Mouse (Mus musculus) midbrain, embryonic 13.5 days (tissue): ENCODE data around the gene Igsf21. TPM values are rescaled to one million over a fixed set of nuclear protein-coding genes. Genes with fewer than 3 reads are reported as not detected.

Experiments used
- ATAC-seq: fragments of 200-750 bp; cut with Nextera tagmentation; 2 replicates; pipeline ENCODE4 v1.8.0; 2017; ENCODE audit warnings: mild to moderate bottlenecking, moderate TSS enrichment, moderate library complexity
- H3K27ac ChIP-seq: fragments of 300-500 bp; sonication (generic); 2 replicates; pipeline ENCODE4 v1.5.1; 2015; ENCODE audit warnings: inconsistent platforms, mild to moderate bottlenecking, moderate library complexity
- H3K27me3 ChIP-seq: fragments of 300-500 bp; sonication (generic); 2 replicates; pipeline ENCODE4 v1.6.1; 2015; ENCODE audit warnings: mild to moderate bottlenecking, inconsistent platforms
- H3K36me3 ChIP-seq: fragments of 300-500 bp; sonication (generic); 2 replicates; pipeline ENCODE4 v1.6.1; 2015; ENCODE audit warnings: mild to moderate bottlenecking, inconsistent platforms
- H3K4me1 ChIP-seq: fragments of 300-500 bp; sonication (generic); replicated peaks from 2 replicates; pipeline ENCODE4 v1.6.1; 2015; ENCODE audit warnings: inconsistent platforms
- H3K4me2 ChIP-seq: fragments of 300-500 bp; sonication (generic); replicated peaks from 2 replicates; pipeline ENCODE4 v1.6.1; 2015; ENCODE audit warnings: moderate library complexity, mild to moderate bottlenecking, inconsistent platforms
- H3K4me3 ChIP-seq: fragments of 300-500 bp; sonication (generic); replicated peaks from 2 replicates; pipeline ENCODE4 v1.5.1; 2015; ENCODE audit warnings: mild to moderate bottlenecking, inconsistent platforms
- H3K9ac ChIP-seq: fragments of 300-500 bp; sonication (generic); replicated peaks from 2 replicates; pipeline ENCODE4 v1.6.1; 2015; ENCODE audit warnings: mild to moderate bottlenecking, inconsistent platforms
- H3K9me3 ChIP-seq: fragments of 300-500 bp; sonication (generic); 2 replicates; pipeline ENCODE4 v1.6.1; 2016; ENCODE audit warnings: mild to moderate bottlenecking, inconsistent platforms
- WGBS: fragments of 180-500 bp; shearing (Covaris S2); methylation state at CpG from one replicate; pipeline ENCODE4 v1.1.7; 2015; 5-methylcytosine and 5-hydroxymethylcytosine counted together
- polyA plus RNA-seq: library from polyadenylated mRNA; unstranded; fragments of >200 nt; fragmentation: Nextera tagmentation; extraction: Ambion mirVana; gene quantifications from 2 replicates; pipeline ENCODE4 v1.2.1, GENCODE M21; 2015

The Igsf21 gene
- polyA plus RNA-seq, 1 experiment from 2014 or later, result 58.9 TPM

- peaks cover 4% of the 10 kb centered on the region; the same call in 1 of the 2 replicates for H3K36me3 ChIP-seq
- H3K27ac ChIP-seq, result no peak overlapping the region
- H3K9me3 ChIP-seq, result no peaks in the 10 kb centered on the region
- H3K4me2 ChIP-seq, result no peak overlapping the region
- ATAC-seq, result no peak
- H3K27me3 ChIP-seq, result no peaks in the 10 kb centered on the region
- 78% methylated on average over 13 of the region's 13 CpGs for WGBS
- no peaks in the 10 kb centered on the region for H3K4me1 ChIP-seq
- H3K4me3 ChIP-seq, result no peak overlapping the region
- H3K9ac ChIP-seq, result no peak overlapping the region
Measured at GRCm38 (mm10) chr4:140063153-140063671, 183.4 kb downstream of the Igsf21 start.

- no peak overlapping the region for H3K9ac ChIP-seq
- H3K36me3 ChIP-seq, result no peaks in the 10 kb centered on the region
- H3K9me3 ChIP-seq, result no peaks in the 10 kb centered on the region
- no peak overlapping the region for H3K4me2 ChIP-seq
- no peak overlapping the region for H3K27ac ChIP-seq
- 81% methylated on average over 5 of the region's 5 CpGs for WGBS
- H3K27me3 ChIP-seq, result no peaks in the 10 kb centered on the region
- ATAC-seq, result no peak
- H3K4me1 ChIP-seq, result no peaks in the 10 kb centered on the region
- no peak overlapping the region for H3K4me3 ChIP-seq
Measured at GRCm38 (mm10) chr4:140060251-140060650, 186.3 kb downstream of the Igsf21 start.

GRCm38 (mm10) chr4:140053042-140053441, 193.5 kb downstream of the Igsf21 start:
- no peaks in the 10 kb centered on the region for H3K36me3 ChIP-seq
- no peak overlapping the region for H3K4me3 ChIP-seq
- H3K9ac ChIP-seq, result no peak overlapping the region
- H3K4me1 ChIP-seq, result peaks cover 17% of the 10 kb centered on the region
- H3K27me3 ChIP-seq, result no peaks in the 10 kb centered on the region
- H3K4me2 ChIP-seq, result no peak overlapping the region
- no peak overlapping the region for H3K27ac ChIP-seq
- WGBS, result 74% methylated on average over 7 of the region's 7 CpGs
- no peak for ATAC-seq
- peaks cover 4% of the 10 kb centered on the region; the same call in 1 of the 2 replicates for H3K9me3 ChIP-seq

- Histone ChIP-seq H3K27me3 (no peaks in the 10 kb centered on the region), H3K9me3 (peaks cover 4% of the 10 kb centered on the region; the same call in 1 of the 2 replicates), H3K4me3 (no peak overlapping the region), H3K9ac (no peak overlapping the region), H3K4me1 (peaks cover 17% of the 10 kb centered on the region), H3K4me2 (no peak overlapping the region), H3K27ac (no peak overlapping the region), H3K36me3 (no peaks in the 10 kb centered on the region)
- ATAC-seq, result no peak
- WGBS, result 58% methylated on average over 11 of the region's 11 CpGs
Measured at GRCm38 (mm10) chr4:140052575-140052974, 194.0 kb downstream of the Igsf21 start.

GRCm38 (mm10) chr4:140047807-140048362, 198.7 kb downstream of the Igsf21 start:
- peak; percentile 57; the same call in 1 of the 2 replicates for ATAC-seq
- no peak overlapping the region for H3K9ac ChIP-seq
- no peak overlapping the region for H3K4me3 ChIP-seq
- no peak overlapping the region for H3K4me2 ChIP-seq
- 73% methylated on average over 10 of the region's 10 CpGs for WGBS
- peaks cover 4% of the 10 kb centered on the region; the same call in 1 of the 2 replicates for H3K9me3 ChIP-seq
- H3K27ac ChIP-seq, result no peak overlapping the region
- no peaks in the 10 kb centered on the region for H3K36me3 ChIP-seq
- H3K27me3 ChIP-seq, result no peaks in the 10 kb centered on the region
- peaks cover 12% of the 10 kb centered on the region for H3K4me1 ChIP-seq

- WGBS, result 44% methylated on average over 12 of the region's 12 CpGs
- Histone ChIP-seq H3K4me1 (peaks cover 16% of the 10 kb centered on the region), H3K9ac (no peak overlapping the region; the same call in 1 of the 2 replicates), H3K27ac (peak overlapping the region; percentile 14; the same call in 1 of the 2 replicates), H3K4me3 (no peak overlapping the region), H3K36me3 (peaks cover 7% of the 10 kb centered on the region; the same call in 1 of the 2 replicates), H3K27me3 (no peaks in the 10 kb centered on the region), H3K4me2 (no peak overlapping the region), H3K9me3 (0 out of 2 replicates have a peak, but pooled peaks cover 9% of the 10 kb centered on the region)
- peak; percentile 22; the same call in 1 of the 2 replicates for ATAC-seq
Measured at GRCm38 (mm10) chr4:140043953-140044352, 202.6 kb downstream of the Igsf21 start.

GRCm38 (mm10) chr4:140038586-140039411, 207.8 kb downstream of the Igsf21 start:
- peaks cover 7% of the 10 kb centered on the region; the same call in 1 of the 2 replicates for H3K36me3 ChIP-seq
- H3K4me2 ChIP-seq, result 0 out of 2 replicates have a peak overlapping the region, but pooled peaks have one; percentile 9
- 0 out of 2 replicates have a peak, but pooled peaks cover 9% of the 10 kb centered on the region for H3K9me3 ChIP-seq
- ATAC-seq, result no peak
- H3K27me3 ChIP-seq, result peaks cover 15% of the 10 kb centered on the region
- H3K4me3 ChIP-seq, result no peak overlapping the region
- 6% methylated on average over 26 of the region's 26 CpGs for WGBS
- H3K27ac ChIP-seq, result peak overlapping the region; percentile 4; the same call in 1 of the 2 replicates
- H3K9ac ChIP-seq, result no peak overlapping the region; the same call in 1 of the 2 replicates
- H3K4me1 ChIP-seq, result peaks cover 31% of the 10 kb centered on the region

- peaks cover 15% of the 10 kb centered on the region for H3K27me3 ChIP-seq
- no peak overlapping the region for H3K4me3 ChIP-seq
- H3K36me3 ChIP-seq, result peaks cover 7% of the 10 kb centered on the region; the same call in 1 of the 2 replicates
- 0 out of 2 replicates have a peak overlapping the region, but pooled peaks have one; percentile 9 for H3K4me2 ChIP-seq
- no peak overlapping the region for H3K9ac ChIP-seq
- WGBS, result 4% methylated on average over 13 of the region's 13 CpGs
- ATAC-seq, result peak; percentile 59; the same call in 1 of the 2 replicates
- no peak overlapping the region for H3K27ac ChIP-seq
- 0 out of 2 replicates have a peak, but pooled peaks cover 9% of the 10 kb centered on the region for H3K9me3 ChIP-seq
- H3K4me1 ChIP-seq, result peaks cover 29% of the 10 kb centered on the region
Measured at GRCm38 (mm10) chr4:140037784-140038387, 208.7 kb downstream of the Igsf21 start.

- Histone ChIP-seq H3K27ac (no peak overlapping the region), H3K9ac (no peak overlapping the region), H3K27me3 (peaks cover 15% of the 10 kb centered on the region), H3K9me3 (0 out of 2 replicates have a peak, but pooled peaks cover 2% of the 10 kb centered on the region), H3K36me3 (0 out of 2 replicates have a peak, but pooled peaks cover under 1% of the 10 kb centered on the region), H3K4me3 (no peak overlapping the region), H3K4me2 (no peak overlapping the region), H3K4me1 (peaks cover 39% of the 10 kb centered on the region)
- no peak for ATAC-seq
- 82% methylated on average over 15 of the region's 15 CpGs for WGBS
Measured at GRCm38 (mm10) chr4:140035232-140035631, 211.4 kb downstream of the Igsf21 start.

GRCm38 (mm10) chr4:140033394-140033793, 213.2 kb downstream of the Igsf21 start:
- H3K27ac ChIP-seq, result no peak overlapping the region
- WGBS, result 42% methylated on average over 7 of the region's 7 CpGs

GRCm38 (mm10) chr4:140030415-140030814, 216.2 kb downstream of the Igsf21 start:
- ATAC-seq, result peak; percentile 77
- no peak overlapping the region for H3K9ac ChIP-seq
- H3K4me3 ChIP-seq, result no peak overlapping the region
- peaks cover 28% of the 10 kb centered on the region for H3K4me1 ChIP-seq
- peaks cover 10% of the 10 kb centered on the region; the same call in 1 of the 2 replicates for H3K36me3 ChIP-seq
- peak overlapping the region; percentile 87 for H3K27ac ChIP-seq
- peaks cover 6% of the 10 kb centered on the region; the same call in 1 of the 2 replicates for H3K27me3 ChIP-seq
- H3K4me2 ChIP-seq, result no peak overlapping the region
- no peaks in the 10 kb centered on the region for H3K9me3 ChIP-seq
- 11% methylated on average over 3 of the region's 6 CpGs for WGBS

More at GRCm38 (mm10) chr4:140033394-140033793, 213.2 kb downstream of the Igsf21 start:
- no peaks in the 10 kb centered on the region for H3K36me3 ChIP-seq
- no peak overlapping the region for H3K4me3 ChIP-seq
- no peak overlapping the region for H3K4me2 ChIP-seq
- no peak overlapping the region for H3K9ac ChIP-seq
- peaks cover 15% of the 10 kb centered on the region for H3K27me3 ChIP-seq
- ATAC-seq, result no peak
- H3K9me3 ChIP-seq, result no peaks in the 10 kb centered on the region
- peaks cover 44% of the 10 kb centered on the region for H3K4me1 ChIP-seq
